Mouse (Mus musculus) brain, embryonic 18.5 days (tissue): ENCODE measurements at regions not wholly inside any gene's neighbourhood (a gene's known extent, or its start where the extent isn't known, plus 50 kb on each side); places are given as distances from the start of the nearest gene placed in this dataset.

Source experiments
- DNase-seq: peaks from one replicate; pipeline ENCODE4 v3.0.0-alpha.2; 2012; ENCODE audit warnings: low read depth, low spot score

DNA sequence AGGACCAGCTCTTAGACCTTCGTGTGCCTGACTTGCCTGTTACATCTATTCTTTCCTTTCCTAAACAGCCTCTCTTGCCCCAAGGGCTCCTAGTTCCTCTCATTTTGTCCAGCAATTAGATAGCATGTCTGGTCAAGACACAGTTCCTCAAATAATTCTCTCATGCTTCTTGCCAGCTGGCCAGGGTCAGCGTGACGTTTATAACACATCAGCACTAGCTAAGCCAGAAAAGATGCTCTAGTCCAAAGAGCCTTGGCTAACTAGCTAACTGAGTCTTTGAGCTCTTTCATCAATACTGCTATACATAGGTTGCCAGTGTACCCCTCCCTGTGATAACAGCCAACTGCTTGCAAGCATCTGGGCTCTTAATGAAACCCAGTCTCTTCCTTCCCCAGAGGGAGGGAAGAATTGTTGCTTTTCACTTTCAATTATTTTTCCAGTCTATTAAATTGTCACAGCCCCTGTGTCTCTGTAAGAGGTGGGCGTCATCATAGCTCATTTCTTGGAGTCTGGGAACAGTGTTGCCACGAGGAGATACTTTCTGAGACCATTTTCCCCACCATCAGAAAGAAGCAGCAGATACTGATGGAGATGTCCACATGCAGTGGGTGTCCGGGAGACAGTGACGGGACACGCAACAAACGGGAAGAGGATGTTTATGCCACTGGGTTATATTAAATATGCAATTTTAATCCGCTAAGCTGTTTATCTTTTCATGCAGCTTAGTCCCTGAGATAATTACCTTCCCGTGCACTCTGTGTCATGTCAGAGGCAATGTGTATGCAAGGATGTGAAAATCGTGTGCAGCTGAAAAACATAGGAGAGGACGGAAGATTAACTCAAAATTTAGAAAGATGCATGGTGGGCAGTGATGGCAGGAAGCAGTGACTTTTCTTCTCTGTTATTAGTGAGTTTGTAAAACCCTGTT lies 250.1 kb upstream of the Nmur2 start:
- DNase-seq: no peak

DNA sequence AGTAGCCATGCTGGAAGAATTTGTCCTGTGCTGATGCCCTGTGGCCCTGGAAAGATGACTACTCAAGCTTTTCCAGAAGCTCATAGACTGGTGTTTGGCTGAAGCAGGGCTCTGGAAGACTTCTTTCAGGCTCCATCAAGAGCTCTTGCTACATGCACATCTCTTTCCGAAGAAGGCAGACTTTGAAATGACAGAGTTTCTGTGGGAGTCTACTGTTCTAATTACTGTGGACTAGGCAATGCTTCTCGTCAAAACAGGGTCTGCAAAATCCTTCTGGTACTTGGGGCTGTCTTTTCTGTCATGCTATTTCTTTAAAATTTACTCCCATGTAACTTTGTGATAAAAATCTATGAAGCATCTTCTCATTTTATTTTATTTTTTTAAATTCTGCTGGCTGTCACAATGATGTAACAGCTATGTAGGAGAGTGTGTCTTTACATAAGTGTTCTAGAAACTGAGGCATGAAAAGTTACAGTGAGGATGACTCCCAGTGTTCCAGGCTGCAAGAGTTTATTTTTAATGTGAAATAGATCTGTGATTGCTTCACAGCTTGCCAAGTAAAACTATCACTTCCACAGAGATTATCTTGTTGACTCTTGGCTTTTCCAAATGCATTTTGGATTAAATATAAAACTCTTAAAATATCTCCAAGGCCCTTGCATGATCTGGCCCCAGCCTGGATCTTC lies 244.9 kb upstream of the Nmur2 start:
- DNase-seq: no peak

DNA sequence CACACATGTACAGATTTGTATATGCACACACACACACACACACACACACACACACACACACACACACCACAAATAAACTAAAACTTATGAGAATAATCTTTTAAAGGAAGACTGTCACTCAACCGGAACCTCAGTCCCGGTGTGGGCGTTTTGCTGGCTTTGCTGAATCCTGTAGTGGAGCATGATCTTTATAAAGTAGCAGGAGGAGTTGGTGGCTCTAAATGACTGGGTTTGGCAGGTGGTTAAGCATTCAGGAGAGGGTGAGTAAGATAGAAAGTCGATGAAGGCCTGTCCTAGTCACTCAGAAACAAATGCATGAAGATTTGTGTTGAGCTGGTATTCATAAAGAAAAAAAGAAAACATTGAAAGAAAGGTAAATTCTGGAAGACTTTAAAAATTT lies 240.4 kb upstream of the Nmur2 start:
- DNase-seq: no peak

DNA sequence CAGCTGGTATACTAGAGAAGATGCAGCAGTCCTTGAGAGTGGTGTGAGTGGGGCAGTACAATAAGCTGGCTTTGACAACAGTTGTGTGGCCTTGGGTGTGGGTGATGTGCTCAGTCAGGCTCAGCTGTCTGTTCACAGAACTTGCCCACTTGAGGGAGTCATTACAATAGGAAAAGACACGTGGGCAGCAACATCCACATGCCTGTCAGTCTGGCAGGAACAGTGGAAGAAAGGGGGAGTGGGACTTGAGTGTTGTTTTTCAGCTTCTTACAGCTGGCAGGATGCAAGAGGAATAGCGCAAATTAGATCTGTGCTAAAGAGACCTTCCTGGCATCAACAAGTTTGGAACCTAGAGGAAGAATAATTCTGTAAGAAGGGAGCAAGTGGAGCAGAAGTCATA lies 239.4 kb upstream of the Nmur2 start:
- no peak for DNase-seq

DNA sequence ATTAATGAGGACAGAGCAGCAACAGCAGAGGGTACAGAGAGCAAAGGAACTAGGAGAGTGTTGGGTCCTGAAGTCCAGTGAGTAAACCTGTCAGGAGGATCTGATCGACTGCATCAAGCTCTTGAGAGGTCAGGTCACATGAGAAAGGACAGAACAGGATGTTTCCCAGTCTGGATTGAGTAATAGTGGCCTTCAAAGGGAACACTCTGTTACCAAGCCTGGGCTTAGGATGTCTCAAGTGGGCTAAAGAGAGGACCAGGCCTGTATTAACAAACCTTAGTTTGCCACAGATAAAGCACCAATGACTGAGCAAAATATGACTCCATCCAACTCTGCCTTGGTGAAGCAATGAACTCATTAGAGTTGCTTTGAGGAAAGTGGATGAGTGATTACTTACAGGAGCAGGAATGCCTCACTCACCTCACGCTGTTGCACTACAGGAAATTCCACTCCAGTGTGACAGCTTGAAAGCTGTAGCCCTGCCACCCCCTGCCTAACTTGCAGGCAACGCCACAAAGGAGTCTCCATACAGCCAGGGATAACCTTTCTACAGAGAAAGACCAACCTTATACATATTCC lies 229.2 kb upstream of the Nmur2 start:
- no peak for DNase-seq

DNA sequence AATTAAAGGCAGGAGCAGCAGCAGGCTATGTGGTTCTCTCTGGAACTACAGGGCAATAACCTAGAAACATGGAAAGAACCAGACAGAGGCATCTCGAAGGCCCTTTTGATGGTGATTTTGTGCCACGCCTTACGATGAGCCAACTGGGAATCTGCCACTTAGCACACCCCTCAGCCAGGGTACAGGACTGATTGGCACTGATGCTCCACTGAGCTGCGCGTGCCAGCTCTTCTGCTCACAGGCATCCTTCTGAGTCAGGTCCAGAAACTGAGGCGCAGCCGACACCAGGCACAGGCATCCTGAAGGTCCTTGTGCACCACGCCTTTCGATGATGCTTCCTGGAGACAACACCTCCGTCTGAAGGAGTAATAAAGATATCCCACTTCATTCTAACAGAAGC lies 221.9 kb upstream of the Nmur2 start:
- no peak for DNase-seq

DNA sequence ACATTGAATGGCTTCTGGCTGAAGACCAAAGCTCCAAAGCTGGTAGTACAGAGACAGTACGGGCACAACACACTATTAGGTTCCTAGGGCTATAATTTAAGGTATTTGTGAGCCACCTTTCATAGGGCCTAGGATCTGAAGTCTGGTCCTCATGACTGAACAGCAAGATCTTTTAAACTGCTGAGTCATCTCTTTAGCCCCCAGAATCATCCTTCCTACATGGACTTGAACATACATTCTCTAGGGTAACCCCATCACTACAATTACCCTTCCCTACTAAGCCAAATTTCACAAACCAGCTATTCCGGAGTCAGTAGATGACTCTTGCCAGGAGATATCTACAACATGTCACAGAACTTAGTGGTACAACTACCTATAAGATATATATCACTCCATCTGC lies 215.5 kb upstream of the Nmur2 start:
- DNase-seq: no peak

DNA sequence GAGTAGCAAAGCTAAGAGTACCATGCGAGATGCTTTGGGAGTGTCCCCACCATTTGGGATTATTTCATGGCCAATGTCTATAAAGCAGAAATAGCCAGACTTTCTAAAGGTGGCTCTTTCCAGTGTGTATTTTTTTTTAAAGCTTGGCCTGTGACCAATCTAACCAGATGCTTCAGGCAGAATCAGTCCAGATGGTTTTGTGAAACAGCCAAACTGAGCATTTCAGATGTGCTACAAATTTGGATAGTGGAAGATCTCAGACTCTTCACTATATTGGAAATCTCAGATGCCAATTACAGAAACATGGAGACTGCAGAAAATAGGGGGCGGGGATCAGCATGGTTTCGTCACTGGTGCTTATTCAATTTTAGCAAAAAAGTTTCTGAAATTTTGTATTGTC lies 213.6 kb upstream of the Nmur2 start:
- DNase-seq: no peak

DNA sequence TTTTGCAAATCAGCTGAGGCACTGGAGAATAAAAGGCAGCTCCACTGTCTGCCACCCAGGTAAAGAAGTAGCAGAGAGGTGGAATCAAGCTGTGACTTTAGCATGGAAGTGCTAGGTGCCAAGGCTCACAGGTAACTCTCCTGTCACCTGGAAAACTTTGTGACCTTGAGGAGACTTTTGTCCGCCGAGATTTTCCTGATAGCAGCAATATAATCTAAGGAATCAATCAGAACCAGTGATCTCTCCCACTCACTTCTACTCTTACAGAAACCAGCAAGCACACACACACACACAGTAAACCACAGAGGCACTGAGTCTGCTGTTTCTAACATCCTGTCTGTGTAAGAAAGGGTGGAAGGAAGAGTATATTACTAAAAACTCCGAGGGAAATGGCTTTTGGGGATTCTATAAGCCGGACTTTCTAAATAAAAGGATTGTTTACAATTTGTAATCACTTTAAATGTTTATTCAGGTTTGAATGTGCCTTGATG lies 206.6 kb upstream of the Nmur2 start:
- no peak for DNase-seq

DNA sequence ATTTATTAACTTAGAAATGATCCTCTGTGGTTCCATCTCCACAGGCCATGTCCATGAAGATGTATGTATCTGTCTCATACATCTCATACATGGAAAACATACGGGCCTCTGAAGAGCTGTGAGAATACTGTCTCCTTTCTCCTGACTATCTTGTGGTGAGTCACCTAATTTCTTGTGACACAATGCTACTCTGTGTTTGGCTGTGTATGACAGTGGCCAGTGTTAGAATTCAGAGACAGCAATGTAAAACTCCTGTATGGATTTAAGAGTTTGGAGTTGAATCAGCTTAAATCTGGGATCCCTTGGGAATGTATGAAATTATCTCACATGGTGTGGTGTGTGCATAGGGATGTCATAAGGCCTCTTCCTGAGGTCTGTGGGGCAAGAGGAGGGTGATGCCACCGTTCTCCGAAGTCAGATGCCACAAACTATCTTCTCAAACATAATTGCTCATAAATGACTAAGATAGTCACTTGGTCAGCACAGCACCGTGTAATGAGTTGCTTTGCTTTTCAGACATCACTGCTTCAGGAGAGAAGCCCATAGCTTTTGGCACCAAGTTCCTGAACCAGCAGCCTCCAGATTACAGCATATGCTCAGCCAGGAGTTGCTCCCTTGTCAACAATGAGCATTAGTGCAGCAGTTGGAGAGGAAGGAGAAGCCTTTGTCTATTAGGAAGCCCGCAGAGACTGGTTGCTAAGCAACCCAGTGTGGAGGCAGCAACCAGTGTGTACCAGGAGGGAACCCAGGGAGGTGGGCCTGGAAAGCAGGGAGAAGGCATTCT lies 205.9 kb upstream of the Nmur2 start:
- DNase-seq: peak; percentile 77

DNA sequence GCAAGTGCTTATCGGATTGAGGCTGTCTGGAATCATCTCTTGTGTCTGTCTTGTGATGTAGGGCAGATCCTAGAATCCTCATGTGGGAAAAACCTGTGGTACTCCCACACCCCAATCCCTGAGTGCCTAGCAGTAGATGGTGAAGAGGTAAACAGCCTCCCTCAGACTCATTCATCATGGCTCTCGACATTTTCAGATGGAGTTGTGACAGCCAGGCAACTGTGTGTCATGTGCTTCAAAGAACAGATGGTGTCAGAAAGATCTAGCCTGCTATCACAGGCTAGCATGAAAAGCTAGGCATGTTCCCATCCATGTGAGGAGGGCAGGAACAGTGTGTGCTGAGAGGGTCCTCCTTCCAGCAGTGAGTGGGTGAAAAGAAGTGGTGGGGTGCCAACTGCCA lies 204.1 kb upstream of the Nmur2 start:
- DNase-seq: no peak

DNA sequence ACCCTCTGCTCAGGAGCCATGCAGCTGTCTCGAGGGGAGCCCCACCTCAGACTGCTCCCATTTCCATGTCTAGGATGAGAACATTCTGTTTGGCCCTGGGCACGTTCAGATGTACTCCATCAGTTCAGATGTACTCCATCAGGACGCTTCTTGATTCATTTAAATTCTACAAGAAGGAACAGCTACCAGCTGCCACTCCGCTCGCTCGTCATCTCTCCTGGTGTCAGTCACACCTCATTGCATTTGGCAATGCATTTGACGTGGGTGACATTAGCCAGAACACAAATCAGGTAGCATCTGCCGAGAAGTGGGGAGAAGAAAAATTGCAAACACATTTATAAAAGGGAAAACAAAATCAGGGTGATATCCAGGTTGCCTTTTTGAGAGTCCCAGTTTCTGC lies 202.6 kb upstream of the Nmur2 start:
- DNase-seq: no peak

DNA sequence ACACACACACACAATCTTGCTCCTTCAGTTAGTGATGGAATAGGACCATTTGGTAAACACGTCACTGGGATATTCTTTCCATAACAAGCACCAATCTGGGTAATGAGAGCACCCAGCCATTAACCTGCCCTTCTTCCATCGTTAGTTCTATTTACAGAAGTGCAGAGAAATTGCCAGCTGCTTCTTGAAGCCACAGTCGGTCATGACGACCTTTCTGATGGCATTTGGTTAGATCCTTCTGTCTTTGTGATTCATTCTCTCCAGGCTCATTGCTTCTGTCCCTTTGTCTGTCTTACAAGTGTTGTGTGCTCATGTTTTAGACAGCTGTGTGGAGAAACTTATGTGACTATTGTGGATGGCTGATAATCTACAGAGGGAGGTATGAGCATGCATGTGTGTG lies 197.9 kb upstream of the Nmur2 start:
- no peak for DNase-seq

DNA sequence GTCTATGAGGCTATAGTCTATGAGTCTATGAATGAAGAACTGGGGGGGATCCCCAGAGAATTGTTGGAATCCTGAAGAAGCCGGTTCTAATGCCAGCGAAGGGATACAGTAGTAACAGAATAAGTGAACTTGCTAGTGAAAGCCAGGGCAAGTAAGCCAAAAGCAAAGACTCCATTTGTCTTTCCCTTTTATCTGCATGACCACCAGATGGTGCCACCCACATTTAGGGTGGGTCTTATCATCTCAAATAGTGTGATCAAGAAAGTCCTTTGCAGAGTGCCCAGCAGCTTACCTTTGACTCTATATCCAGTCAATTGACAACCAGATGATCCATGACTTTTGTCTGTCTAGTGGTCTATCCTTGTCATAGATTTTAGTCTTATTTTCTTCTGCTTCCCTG lies 184.2 kb upstream of the Nmur2 start:
- DNase-seq: no peak

DNA sequence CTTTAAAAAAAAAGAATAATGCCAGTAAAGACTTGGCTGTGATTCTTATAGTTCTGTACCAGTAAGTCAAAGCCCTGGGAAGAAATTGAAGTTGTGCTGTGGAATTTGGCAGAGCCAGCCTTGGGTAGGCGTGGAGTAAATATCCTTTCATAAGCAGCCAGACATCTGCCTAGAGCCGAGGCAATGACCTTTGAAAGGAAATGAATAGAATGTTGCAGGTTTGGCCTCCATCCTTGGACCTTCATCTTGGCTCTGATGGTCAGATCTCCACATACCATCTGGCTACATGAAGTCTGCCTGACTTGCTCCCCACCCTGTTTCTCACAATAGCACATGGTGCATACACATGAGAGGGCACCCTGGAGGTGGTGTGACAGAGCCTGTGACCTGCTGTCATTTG lies 174.9 kb upstream of the Nmur2 start:
- DNase-seq: no peak

DNA sequence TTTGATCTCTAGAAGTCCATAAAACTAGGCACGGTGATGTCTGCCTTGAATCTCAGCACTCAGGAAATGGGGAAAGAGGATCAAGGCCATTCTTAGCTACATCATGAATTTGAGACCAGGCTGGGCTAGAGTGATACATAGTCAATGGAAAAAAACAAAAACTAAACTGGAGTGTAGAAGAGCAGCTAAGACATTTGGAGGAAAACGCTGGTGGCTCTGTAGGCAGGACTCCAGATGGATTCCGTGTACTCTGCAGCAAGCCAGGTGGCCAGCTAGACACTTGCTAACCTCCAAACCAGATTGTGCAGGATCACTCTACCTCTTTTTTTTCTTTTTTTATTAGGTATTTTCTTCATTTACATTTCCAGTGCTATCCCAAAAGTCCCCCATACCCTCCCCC lies 161.0 kb upstream of the Nmur2 start:
- no peak for DNase-seq

DNA sequence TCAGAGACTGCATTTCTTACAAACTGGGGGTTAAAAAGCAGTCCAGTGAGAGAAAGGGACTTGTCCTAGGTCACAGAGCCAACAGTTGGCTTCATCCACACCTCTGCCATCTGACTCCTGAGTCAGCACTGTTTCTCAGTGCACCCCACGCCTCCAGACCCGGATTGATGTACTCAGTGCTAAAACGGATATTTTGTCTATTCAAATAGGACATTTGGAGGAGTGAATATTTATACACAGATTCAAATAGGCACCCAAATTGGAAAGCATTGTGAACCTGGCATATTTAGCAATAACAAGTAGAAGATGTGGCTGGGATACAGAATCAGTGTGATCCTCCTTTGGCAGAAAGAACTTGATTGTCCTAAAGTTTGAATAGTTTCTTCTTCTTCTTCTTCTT lies 154.5 kb upstream of the Nmur2 start:
- DNase-seq: no peak

DNA sequence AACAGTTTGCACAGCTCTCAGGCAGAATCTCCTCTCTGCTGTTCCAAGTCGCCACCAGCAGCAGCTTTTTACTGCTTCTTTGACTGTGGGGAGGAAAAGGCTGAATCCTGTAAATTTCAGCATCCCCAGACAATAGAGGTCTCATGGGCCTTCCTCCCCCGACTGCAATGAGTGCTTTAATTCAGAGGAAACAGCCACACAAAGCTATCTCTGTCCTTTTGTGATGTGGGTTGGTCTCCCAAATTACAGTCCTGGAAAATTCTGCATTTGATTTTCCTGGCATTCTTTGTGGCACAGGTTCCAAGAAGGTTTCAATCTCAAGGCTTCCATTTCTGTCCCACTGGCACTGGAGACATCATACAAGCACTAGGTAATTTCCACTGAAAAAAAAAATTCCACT lies 152.6 kb upstream of the Nmur2 start:
- DNase-seq: no peak

DNA sequence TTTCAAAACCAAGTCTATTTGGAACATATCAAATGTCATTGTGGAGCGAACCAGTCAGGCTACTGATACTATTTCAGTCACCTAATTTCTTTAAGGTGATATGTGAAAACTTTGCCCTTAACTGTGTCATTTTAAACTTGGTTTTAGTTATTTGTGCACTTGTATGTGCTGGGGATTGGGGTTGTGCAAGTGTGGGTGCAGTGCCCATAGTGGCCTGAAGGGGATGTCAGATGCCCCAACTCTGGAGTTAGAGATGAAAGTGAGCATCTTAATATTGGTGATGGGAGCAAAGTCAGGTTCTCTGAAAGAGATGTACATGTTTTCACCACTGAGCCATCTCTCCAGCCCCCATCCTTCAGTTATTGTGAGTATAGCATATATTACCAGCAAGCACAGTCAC lies 133.1 kb upstream of the Nmur2 start:
- DNase-seq: no peak

DNA sequence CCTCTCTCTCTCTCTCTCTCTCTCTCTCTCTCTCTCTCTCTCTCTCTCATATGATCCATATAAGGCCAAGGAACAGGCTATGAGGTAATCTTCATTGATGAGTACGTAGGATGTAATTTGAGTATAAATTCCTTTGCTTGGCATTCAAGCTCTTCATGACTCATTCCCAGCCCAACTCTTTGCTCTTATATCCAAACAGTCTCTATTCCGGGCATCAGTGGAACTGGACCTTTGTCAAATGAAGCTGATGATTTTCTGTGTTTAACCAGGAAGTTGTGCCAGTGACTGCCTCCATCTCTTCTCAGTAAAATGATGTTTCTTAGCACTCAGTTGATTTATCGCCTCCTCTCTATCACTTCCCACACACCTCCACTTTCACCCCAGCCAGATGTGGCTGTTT lies 132.4 kb upstream of the Nmur2 start:
- no peak for DNase-seq

DNA sequence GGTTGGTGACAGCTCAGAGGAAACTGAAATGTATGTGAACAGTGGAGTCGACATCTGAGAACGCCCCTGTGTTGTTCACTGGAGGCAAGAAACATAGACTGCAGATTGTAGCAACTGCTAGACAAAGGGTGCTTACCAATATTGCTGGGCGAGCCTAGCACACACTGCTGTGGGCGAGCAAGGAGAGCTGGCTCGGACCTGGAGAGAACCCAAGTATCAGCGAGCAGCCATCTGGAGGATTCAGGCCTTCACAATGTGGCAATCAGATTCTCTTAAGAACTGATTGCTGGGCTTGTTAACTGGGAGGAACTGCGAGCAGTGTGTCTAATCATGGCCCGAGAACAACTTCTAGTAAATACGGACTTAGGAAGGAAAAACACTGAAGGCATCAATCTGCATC lies 128.8 kb upstream of the Nmur2 start:
- no peak for DNase-seq

DNA sequence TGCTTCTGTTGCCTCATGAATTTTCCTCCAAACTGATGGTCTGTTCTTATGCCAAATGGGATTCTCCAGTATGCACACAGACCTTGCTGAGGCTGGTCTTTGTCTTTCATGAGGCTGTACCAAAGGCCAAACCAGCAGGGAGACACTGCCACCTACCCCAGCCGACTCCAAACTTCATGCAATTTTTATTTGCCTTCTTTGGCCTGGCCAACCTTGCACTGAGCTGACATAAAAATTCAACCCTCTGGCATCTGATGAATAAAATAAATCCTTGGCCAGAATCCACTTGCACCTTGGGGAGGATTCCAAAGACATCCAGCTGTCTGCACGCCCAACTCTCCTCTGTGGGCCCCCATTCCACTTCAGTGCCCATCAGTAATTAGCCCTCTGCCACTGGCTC lies 126.0 kb upstream of the Nmur2 start:
- no peak for DNase-seq
